Comparison of ENCODE assay signal across 8 mouse cellular contexts in the genomic region with DNA sequence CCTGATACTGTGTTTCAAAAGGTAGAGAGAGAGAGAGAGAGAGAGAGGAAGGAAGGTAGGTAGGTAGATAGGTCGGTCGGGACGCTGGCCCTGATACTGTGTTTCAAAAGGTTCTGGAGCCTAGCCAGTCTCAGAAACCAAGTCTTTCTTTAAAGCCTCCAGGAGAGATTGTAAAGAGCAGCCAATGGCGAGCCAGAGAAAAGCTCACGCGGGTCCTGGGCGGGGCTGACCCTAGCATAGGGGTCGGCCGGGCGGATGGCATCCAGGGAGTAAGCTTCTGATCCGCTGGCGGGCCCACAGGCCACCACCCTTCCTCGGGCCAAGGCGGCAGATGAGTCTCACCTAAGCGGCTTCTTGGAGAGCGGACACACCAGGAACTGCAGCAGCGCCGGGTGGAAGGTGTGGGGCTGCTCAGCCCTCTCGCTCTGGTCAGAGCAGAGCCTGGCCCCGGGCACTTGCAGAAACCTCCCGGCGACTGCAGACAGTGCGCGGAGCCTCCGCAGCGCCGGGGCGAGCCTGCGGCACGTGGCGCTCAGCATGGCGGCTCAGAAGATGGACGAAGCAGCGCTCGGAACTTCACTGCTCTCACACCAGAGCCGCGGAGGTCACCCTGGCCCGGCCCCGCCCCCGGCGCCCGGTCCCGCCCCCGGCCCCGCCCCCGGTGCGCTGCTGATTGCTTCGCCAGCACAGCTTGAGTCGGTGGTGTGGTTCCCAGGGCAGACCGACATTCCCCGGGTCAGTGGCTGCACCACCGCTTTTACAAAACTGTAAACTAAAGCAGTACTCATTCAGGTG. TPM values are rescaled to one million over a fixed set of nuclear protein-coding genes. Genes with fewer than 3 reads are reported as not detected.
DNase-seq lines count a peak whose midpoint lies in the region; ATAC-seq and TF ChIP-seq lines count a peak whose summit lies in the region.

A gene (minus strand): TSS at position 612 of the 795 bp plus-strand sequence.

- peaks cover 15 to 29% of the 10 kb centered on the region in 2 experiments for H3K36me3 ChIP-seq in CH12.LX (replicated peaks in 1 of 2; ENCODE audit: control insufficient read depth in 1 of 2, insufficient read depth in 1 of 2, low read length in 1 of 2)
- H3K36me3 ChIP-seq in forebrain, embryonic 12.5 days (replicated peaks): no peaks in the 10 kb centered on the region; the same call in 1 of the 2 replicates
- peaks cover 27% of the 10 kb centered on the region for H3K36me3 ChIP-seq in heart, postnatal 0 days (replicated peaks; ENCODE audit: control insufficient read depth, insufficient read depth, low read length)
- peaks cover 3% of the 10 kb centered on the region; the same call in 1 of the 2 replicates for H3K36me3 ChIP-seq in liver, embryonic 16.5 days (ENCODE audit: control insufficient read depth, insufficient read depth)
- H3K36me3 ChIP-seq in neural tube, embryonic 13.5 days: peaks cover 19% of the 10 kb centered on the region
- no peaks in the 10 kb centered on the region for H3K36me3 ChIP-seq in testis, adult 2 months (ENCODE audit: control insufficient read depth, insufficient read depth, low read length)

- H3K79me2 ChIP-seq in CH12.LX (replicated peaks; ENCODE audit: control insufficient read depth, extremely low read depth, insufficient read depth, poor library complexity, severe bottlenecking): peaks cover 7% of the 10 kb centered on the region; the same call in 1 of the 2 replicates

- peak; percentile 84 for DNase-seq in CH12.LX (ENCODE audit: extremely low read depth)
- peak; percentile 84 for DNase-seq in c-Kit-positive CD71-positive TER-119-positive erythroid progenitor cells, embryonic 14.5 days (ENCODE audit: low spot score)
- DNase-seq in heart, postnatal 0 days (ENCODE audit: low spot score): peak; percentile 87
- peak; percentile 91 to 94 for DNase-seq in kidney, postnatal 4 days

- TF ChIP-seq EP300 in CH12.LX (IDR thresholded peaks at IDR 0.05; ENCODE audit: low read length): no peak
- no peak for TF ChIP-seq EP300 in heart, postnatal 0 days (IDR thresholded peaks at IDR 0.05; ENCODE audit: low read depth)

- H3K4me3 ChIP-seq in CH12.LX (replicated peaks in 1 of 3; ENCODE audit: low read depth in 2 of 3, low read length in 2 of 3, poor library complexity in 1 of 3): peak within 1 kb of the TSS; percentile 68 to 80 (median 76)
- H3K4me3 ChIP-seq in forebrain, embryonic 12.5 days (replicated peaks): peak within 1 kb of the TSS; percentile 76
- H3K4me3 ChIP-seq in heart, postnatal 0 days (ENCODE audit: low read depth, low read length): peak within 1 kb of the TSS; percentile 66
- peak within 1 kb of the TSS; percentile 90 for H3K4me3 ChIP-seq in liver, embryonic 16.5 days (ENCODE audit: low read depth, low read length)
- peak within 1 kb of the TSS; percentile 86 for H3K4me3 ChIP-seq in neural tube, embryonic 13.5 days
- peak within 1 kb of the TSS; percentile 93 for H3K4me3 ChIP-seq in testis, adult 2 months (ENCODE audit: control insufficient read depth, low read depth, low read length)

- H3K9ac ChIP-seq in CH12.LX (ENCODE audit: insufficient read depth, low read depth): peak within 1 kb of the TSS; percentile 86
- H3K9ac ChIP-seq in forebrain, embryonic 12.5 days: peak within 1 kb of the TSS; percentile 71
- peak within 1 kb of the TSS; percentile 79 for H3K9ac ChIP-seq in heart, postnatal 0 days (replicated peaks; ENCODE audit: low read depth, low read length)
- H3K9ac ChIP-seq in liver, embryonic 16.5 days (ENCODE audit: low read depth, low read length): peak within 1 kb of the TSS; percentile 89
- H3K9ac ChIP-seq in neural tube, embryonic 13.5 days: peak within 1 kb of the TSS; percentile 89

- ATAC-seq in forebrain, embryonic 12.5 days (ENCODE audit: low FRiP score): peak; percentile 97
- peak; percentile 98 for ATAC-seq in heart, postnatal 0 days (ENCODE audit: insufficient read depth, low read depth)
- ATAC-seq in liver, embryonic 16.5 days (ENCODE audit: low read depth): peak; percentile 96
- peak; percentile 97 for ATAC-seq in neural tube, embryonic 13.5 days (ENCODE audit: low read depth)

- TF ChIP-seq POLR2A in CH12.LX (IDR thresholded peaks at IDR 0.05; ENCODE audit: low read depth, low read length): peak; percentile 85
- TF ChIP-seq POLR2A in testis, adult 2 months (IDR thresholded peaks at IDR 0.05; ENCODE audit: control insufficient read depth, low read depth, low read length): peak; percentile 55

- H3K4me1 ChIP-seq in CH12.LX (ENCODE audit: control insufficient read depth in 1 of 2, insufficient read depth in 2 of 2): peaks cover 0 to 7% of the 10 kb centered on the region in 2 experiments; a peak in 2 of 4 replicates
- 0 out of 2 replicates have a peak, but pooled peaks cover 8% of the 10 kb centered on the region for H3K4me1 ChIP-seq in forebrain, embryonic 12.5 days
- no peaks in the 10 kb centered on the region for H3K4me1 ChIP-seq in heart, postnatal 0 days (ENCODE audit: control insufficient read depth, insufficient read depth)
- H3K4me1 ChIP-seq in liver, embryonic 16.5 days (ENCODE audit: control insufficient read depth, low read depth, low read length): peaks cover 15% of the 10 kb centered on the region
- peaks cover 6% of the 10 kb centered on the region for H3K4me1 ChIP-seq in neural tube, embryonic 13.5 days (replicated peaks)
- H3K4me1 ChIP-seq in testis, adult 2 months (ENCODE audit: control insufficient read depth, insufficient read depth, low read length): peaks cover 7% of the 10 kb centered on the region; the same call in 1 of the 2 replicates

- H3K27ac ChIP-seq in CH12.LX (ENCODE audit: insufficient read depth, low read depth): peak within 1 kb of the TSS; percentile 84
- H3K27ac ChIP-seq in forebrain, embryonic 12.5 days: peak within 1 kb of the TSS; percentile 85
- H3K27ac ChIP-seq in heart, postnatal 0 days (ENCODE audit: low read depth): peak within 1 kb of the TSS; percentile 98
- peak within 1 kb of the TSS; percentile 95 for H3K27ac ChIP-seq in liver, embryonic 16.5 days (ENCODE audit: low read length)
- peak within 1 kb of the TSS; percentile 93 for H3K27ac ChIP-seq in neural tube, embryonic 13.5 days (replicated peaks)
- peak within 1 kb of the TSS; percentile 87 for H3K27ac ChIP-seq in testis, adult 2 months (ENCODE audit: control insufficient read depth, insufficient read depth, low read depth, low read length)

- no peak for TF ChIP-seq RAD21 in CH12.LX (IDR thresholded peaks at IDR 0.05; ENCODE audit: low read depth, low read length)

- H3K27me3 ChIP-seq in CH12.LX (replicated peaks): no peaks in the 10 kb centered on the region
- H3K27me3 ChIP-seq in forebrain, embryonic 12.5 days: 0 out of 2 replicates have a peak, but pooled peaks cover 5% of the 10 kb centered on the region
- no peaks in the 10 kb centered on the region for H3K27me3 ChIP-seq in heart, postnatal 0 days (ENCODE audit: control insufficient read depth, insufficient read depth, low read length)
- no peaks in the 10 kb centered on the region for H3K27me3 ChIP-seq in liver, embryonic 16.5 days (ENCODE audit: control insufficient read depth, insufficient read depth, low read depth, low read length)
- H3K27me3 ChIP-seq in neural tube, embryonic 13.5 days: no peaks in the 10 kb centered on the region
- no peaks in the 10 kb centered on the region for H3K27me3 ChIP-seq in testis, adult 2 months (ENCODE audit: control insufficient read depth, insufficient read depth, low read length)

- H3K9me3 ChIP-seq in CH12.LX (replicated peaks; ENCODE audit: low read length): no peaks in the 10 kb centered on the region
- H3K9me3 ChIP-seq in forebrain, embryonic 12.5 days: no peaks in the 10 kb centered on the region
- no peaks in the 10 kb centered on the region for H3K9me3 ChIP-seq in heart, postnatal 0 days (replicated peaks; ENCODE audit: control insufficient read depth, low read length)
- no peaks in the 10 kb centered on the region for H3K9me3 ChIP-seq in liver, embryonic 16.5 days (replicated peaks; ENCODE audit: control insufficient read depth, low read length)
- no peaks in the 10 kb centered on the region for H3K9me3 ChIP-seq in neural tube, embryonic 13.5 days

- no peak for TF ChIP-seq CTCF in CH12.LX (conservative IDR thresholded peaks at IDR 0.05 in 1 of 2, IDR thresholded peaks at IDR 0.05 in 1 of 2; ENCODE audit: low read depth in 2 of 2, low read length in 2 of 2)
- TF ChIP-seq CTCF in heart, postnatal 0 days (IDR thresholded peaks at IDR 0.05; ENCODE audit: low read depth): no peak
- peak; percentile 16; the same call in 1 of the 2 replicates for TF ChIP-seq CTCF in testis, adult 2 months (IDR thresholded peaks at IDR 0.05; ENCODE audit: control insufficient read depth, insufficient read depth, insufficient replicate concordance, low read depth, low read length)

- in situ Hi-C loops in CH12.LX (cut with MboI; ENCODE audit: low pct_ligation_motif_present, low pct_unique_long_range_greater_than_20kb, low sequenced_read_pairs): no loop called here

- WGBS in forebrain, embryonic 12.5 days: under 1% methylated on average over 52 of the region's 52 CpGs
- WGBS in heart, postnatal 0 days: under 1% methylated on average over 50 of the region's 52 CpGs
- WGBS in liver, embryonic 16.5 days (ENCODE audit: insufficient replicate concordance): under 1% methylated on average over 52 of the region's 52 CpGs
- under 1% methylated on average over 42 of the region's 52 CpGs for WGBS in neural tube, embryonic 13.5 days

- H3K4me2 ChIP-seq in CH12.LX (ENCODE audit: insufficient read depth, low read depth, poor library complexity, severe bottlenecking): peak within 1 kb of the TSS; percentile 75
- peak within 1 kb of the TSS; percentile 68 for H3K4me2 ChIP-seq in forebrain, embryonic 12.5 days
- peak within 1 kb of the TSS; percentile 71 for H3K4me2 ChIP-seq in heart, postnatal 0 days (ENCODE audit: low read depth, low read length)
- peak within 1 kb of the TSS; percentile 96 for H3K4me2 ChIP-seq in liver, embryonic 16.5 days (ENCODE audit: low read depth, low read length)
- H3K4me2 ChIP-seq in neural tube, embryonic 13.5 days: peak within 1 kb of the TSS; percentile 68

- dilution Hi-C loops in CH12.LX (cut with MboI; ENCODE audit: extremely low pct_ligation_motif_present, extremely low pct_unique_long_range_greater_than_20kb, low sequenced_read_pairs): no loop called here

TF ChIP-seq in CH12.LX, 34 proteins besides CTCF, POLR2A, EP300 and RAD21 (continues in another document):
- no peak for TF ChIP-seq GABPA (IDR thresholded peaks at IDR 0.05; ENCODE audit: insufficient replicate concordance, low read depth, low read length)
- TF ChIP-seq KAT2A (IDR thresholded peaks at IDR 0.05; ENCODE audit: insufficient replicate concordance, low read length): no peak

RNA-seq across cellular contexts. Expression of the gene that starts here (rescaled TPM):
- total RNA-seq in CH12.LX (2012; rRNA removed) (6.4 and 6.8 TPM in 2 replicates), CH12.LX (2014; rRNA removed) (12.4 and 13.4 TPM in 2 replicates)
- polyA plus RNA-seq in CH12.LX (2012; ENCODE audit: insufficient read length, low read depth): 5.7 and 6.8 TPM in 2 replicates
- 11.8 and 14.2 TPM in 2 replicates for polyA plus RNA-seq in forebrain, embryonic 12.5 days (2016; fragmentation: Nextera tagmentation; extraction: Ambion mirVana)
- total RNA-seq in heart, postnatal 0 days (2014; rRNA removed; ENCODE audit: low replicate concordance): 44.3 and 44.5 TPM in 2 replicates
- polyA plus RNA-seq in heart, postnatal 0 days (2015; fragmentation: Nextera tagmentation; extraction: Ambion mirVana): 34.5 and 38.9 TPM in 2 replicates
- polyA plus RNA-seq in liver, embryonic 16.5 days (2015; fragmentation: Nextera tagmentation; extraction: Ambion mirVana): 7.0 and 7.3 TPM in 2 replicates
- 18.0 and 18.5 TPM in 2 replicates for polyA plus RNA-seq in neural tube, embryonic 13.5 days (2015; fragmentation: Nextera tagmentation; extraction: Ambion mirVana)
- polyA plus RNA-seq in testis, adult 2 months (2012; rRNA removed): 1.2 and 1.6 TPM in 2 replicates

Comparison
In these comparisons a context has a peak if more than half of its experiments do, and no peak if none do; other contexts are left out.
1. Peak in every context shown above with its lines: DNase-seq, ATAC-seq, H3K4me3 ChIP-seq and H3K27ac ChIP-seq.